Mouse (Mus musculus): Measurements from ENCODE around the gene Khsrp.
"Not testable (repeated sequence)": the region's sequence is repeated elsewhere in the genome, so short reads cannot be mapped to it uniquely, and the experiment has no call there.

The Khsrp gene

DNA sequence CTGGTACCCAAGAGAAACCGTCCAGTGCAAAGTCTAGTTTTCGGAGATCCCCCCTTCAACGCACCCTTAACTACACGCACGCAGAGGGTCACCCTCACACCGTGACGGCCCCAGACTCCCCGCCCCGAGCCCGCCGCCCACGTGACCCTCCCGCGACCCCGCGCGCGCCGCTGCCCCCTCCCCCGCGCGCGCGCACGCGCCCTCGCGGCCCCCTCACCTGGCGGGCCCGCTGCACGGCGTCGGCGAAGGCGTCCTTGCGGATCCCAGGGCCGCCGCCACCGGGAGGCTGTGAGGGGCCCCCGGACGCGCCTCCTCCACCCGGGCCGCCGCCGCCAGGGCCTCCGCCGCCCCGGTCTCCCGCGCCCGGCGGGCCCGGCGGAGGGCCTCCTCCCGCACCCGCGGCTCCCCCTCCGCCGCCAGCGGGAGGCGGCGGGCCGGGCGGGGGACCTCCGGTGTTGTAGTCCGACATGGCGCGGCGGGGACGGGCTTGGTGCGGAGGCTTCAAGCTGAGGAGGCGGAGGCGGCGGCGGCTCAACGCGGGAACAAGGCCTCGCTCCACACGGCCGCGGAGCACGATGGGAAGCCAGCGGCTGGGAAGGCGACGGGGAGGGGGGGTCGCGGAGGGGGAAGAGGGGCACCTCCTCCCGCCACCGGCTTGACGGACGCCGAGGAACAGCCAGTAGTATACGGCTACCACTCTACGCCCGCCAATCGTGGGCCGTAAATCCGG, at the start of gene Khsrp:
TSS of gene Khsrp (minus strand) at position 592 of the 730 bp plus-strand sequence.
- peak; percentile 65 for DNase-seq (ENCODE audit: extremely low spot score)

DNA sequence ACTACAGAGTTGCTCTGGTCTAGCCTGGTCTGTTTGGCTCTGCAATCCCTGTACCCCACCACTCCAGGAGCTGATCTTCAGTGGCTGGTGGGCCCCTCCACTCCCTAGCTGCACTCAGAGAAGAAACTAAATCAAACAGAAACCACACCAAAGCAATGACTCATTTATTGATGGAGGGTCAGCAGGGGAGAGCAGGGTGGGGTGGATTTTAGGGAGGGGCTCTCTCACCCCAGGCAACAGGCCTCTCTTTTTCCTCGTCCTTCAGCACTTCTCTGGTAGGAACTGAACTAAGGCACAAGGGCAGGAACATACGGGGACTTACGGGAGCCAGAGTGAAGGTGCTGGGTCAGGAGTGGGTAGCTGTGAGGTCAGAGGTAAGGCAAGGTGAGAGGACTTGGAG, 48.6 kb upstream of the Khsrp start:
- DNase-seq (ENCODE audit: extremely low spot score): no peak

DNA sequence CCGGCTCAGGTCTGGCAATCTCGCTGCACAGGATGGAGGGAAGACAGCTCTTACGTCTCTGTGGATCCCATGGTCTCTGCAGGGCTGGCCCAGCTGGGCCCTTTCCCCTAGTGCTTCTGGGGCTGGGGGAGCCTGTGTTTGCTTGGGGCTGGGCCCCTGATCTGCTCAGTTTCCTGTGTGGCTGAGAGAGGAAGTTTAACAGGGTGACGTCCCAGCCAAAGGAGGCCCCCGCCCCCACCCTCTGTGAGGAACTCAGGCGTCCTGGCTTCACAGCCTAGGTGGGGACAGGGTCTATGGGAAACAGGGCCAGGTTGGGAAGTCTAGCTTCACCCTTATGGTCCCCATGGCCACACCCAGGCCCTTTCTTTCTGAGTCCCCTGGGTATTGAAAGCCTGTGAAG, 47.0 kb upstream of the Khsrp start, which contains the start of gene Dennd1c:
TSS of gene Dennd1c (minus strand) at position 179 of the 400 bp plus-strand sequence.
- DNase-seq (ENCODE audit: extremely low spot score): no peak

DNA sequence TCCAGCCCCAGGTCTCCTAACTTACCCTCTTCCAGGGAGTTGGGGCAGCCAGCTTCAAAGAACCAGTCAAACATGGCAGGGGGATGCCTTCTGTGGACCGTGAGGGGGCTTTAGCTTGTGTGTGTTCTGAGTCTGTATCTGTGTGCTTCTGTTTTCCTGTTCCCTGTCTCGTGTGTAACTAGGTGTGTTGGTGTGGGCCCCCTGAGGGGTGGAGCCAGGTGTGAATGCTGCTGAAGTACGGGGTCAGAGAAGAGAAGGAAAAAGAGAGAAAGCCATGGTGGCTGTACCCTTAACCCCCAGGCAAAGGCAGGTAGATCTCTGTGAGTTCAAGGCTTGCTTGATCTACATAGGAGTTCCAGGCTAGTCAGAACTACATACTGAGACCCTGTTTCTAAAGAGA, 45.6 kb upstream of the Khsrp start:
- no peak for DNase-seq (ENCODE audit: extremely low spot score)

DNA sequence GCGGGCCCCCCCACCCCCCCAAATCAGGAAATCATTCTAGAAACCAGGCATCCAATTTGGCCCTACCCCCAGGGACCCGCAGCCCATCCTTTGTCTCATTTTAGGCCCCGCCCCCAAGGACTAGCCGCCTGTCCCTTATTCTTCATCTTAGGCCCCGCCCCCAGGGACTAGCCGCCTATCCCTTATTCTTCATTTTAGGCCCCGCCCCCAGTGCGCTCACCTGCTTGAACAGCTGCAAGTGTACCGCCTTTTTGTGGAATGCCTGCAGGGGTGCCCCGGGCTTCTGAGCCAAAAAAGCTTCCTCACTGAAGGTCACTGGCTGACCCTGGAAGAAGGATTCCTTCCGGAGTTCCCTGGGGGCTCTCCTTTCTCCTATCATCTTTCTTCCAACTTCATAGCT, 39.4 kb upstream of the Khsrp start:
- DNase-seq (ENCODE audit: extremely low spot score): peak; percentile 73

DNA sequence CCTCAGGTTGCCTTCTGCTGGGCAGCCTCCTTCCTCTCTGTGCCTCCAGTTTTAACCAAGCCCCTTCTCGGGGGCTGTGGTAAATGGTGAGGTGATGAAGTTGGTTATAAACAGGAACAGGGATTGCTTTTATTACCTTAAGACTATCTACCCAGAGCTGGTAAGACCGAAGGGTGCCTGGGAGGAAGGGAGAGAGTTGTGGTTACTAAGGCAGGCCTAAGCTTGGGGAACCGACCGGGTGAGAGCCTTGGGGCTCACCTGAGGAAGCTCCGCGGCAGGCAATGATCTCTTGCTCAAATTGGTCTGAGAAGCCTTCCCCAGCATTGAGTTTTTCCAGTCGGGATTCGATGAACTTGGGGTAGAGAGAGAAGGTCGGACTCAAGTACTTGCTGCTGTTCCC, 39.0 kb upstream of the Khsrp start:
- peak; percentile 24 for DNase-seq (ENCODE audit: extremely low spot score)

DNA sequence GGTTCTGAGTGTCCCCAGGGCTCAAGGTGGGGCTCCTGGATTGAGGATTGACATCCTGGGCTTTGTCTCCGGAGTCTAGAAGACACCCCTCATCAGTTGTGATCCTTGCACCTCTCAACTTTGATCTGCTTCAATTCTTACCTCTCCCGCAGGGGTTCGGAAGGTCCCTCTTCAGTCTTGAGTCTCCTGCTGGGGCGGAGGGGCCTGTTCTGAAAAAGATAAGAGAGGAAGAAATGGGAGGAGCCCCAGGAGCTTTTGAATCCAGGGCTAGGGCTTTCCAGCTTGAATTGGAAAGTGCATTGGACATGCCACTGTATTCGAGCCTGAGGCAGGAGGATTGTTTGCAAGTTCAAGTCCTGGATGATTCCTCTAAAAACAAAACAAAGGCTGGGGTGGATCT, 35.6 kb upstream of the Khsrp start:
- no peak for DNase-seq (ENCODE audit: extremely low spot score)

DNA sequence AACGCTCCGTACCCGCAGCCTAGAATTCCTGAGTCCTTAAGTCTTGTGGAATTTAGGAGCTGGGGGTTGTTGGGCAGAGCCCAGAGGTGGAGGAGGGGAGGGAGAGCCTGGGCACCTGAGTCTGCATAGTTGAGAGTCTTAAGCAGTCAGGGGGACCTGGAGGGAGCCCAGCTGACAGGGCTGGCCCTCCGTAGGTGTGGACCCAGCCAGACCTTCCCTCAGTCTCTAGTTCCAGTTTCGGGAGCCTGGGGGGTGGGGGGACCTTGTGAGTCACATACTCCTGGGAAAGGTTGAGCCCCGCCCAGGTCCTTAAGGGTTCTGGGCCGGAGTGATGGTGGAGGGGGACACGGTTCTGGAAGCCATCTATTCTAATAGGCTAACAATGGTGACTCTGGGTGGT, 31.7 kb upstream of the Khsrp start:
- DNase-seq (ENCODE audit: extremely low spot score): no peak

DNA sequence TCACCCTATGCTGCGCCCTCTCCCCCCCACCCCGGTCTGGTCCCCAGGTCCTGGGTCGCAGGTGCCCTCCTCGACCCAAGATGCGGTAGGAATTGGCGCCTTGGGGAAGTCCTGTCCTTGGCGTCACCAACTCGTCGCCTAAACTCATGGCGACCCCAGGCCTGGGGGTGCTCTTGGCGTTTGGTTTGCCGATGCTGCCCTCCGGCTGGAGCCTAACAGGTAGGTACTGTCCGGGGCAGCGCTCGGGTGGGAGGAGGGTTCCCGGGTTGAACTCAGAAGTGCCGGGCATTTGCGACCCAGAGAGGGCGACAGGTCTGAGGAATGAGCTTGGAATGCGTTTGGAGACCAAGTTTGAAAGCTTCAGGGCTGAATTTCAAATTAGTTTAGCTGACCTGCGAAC, 31.2 kb upstream of the Khsrp start:
- no peak for DNase-seq (ENCODE audit: extremely low spot score)

DNA sequence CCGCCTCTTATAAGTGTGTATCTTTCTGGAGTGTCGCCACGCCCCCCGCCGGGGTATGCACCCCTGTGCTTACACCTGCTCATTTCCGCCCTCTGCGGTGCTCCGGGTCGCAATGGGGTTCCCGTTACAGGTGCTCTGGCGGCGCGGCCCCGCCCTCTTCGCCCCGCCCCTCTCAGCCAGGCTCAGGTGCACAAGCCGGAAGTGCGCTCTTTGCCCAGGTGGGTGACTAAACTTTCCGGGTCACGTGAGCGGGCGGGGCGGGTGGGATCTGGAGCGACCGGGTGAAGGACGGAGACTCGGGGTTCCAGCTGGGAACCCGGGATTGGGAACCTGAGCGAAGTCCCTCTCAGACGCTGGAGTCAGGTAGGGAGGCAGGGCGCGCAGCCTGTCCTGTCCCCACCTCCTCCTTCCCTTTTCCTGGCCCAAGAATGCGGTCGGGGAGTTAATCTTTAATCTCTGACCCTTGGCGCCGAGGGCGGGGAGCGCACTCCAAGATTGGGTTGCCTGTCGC, 30.7 kb upstream of the Khsrp start:
- DNase-seq (ENCODE audit: extremely low spot score): peak; percentile 40

DNA sequence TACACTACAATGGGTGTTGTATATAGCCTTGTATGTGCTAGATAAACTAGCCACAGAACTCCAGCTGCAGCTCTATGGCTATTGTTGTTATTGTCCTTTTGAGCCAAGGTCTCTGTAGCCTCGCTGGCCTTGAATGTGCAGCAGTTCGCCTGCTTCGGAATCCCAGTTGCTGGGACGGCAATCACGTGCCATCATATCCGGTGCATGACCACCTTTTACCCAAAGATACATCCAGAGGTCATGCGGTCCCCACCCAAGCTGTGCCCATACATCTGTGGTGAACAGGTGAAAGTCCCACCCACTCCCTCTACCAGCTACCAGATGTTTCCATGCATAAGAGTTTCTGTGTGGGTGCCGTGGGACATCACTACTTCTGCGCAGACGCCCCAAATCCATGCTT, 29.7 kb upstream of the Khsrp start:
- no peak for DNase-seq (ENCODE audit: extremely low spot score)

DNA sequence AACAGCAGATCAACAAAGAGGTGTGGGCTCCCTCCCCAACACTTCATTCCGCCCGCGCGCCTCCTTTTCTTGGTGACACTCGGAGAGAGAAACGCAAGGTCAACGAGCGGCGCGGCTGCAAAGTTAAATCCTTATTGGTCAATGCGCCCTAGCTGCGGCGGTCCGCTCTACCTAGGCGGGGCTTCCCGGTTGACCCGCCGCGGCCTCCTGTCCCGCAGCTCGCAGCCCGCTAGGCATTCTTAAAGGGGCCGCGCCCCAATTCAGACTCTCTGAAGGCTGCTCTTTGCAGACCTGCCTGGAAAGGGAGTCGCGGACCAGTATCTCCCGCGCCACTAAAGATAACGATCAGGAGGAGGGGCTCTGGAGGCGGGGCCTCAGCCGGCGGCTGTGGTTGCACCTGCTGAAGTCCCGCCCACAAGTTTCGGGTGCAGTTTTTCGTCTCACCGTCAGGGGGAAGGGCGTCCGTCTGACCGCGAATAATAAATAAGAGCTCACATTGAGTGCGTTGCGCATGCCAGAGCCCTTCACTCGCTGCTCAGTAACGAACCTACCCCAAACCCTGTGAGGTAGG, 29.0 kb upstream of the Khsrp start:
- peak; percentile 92 for DNase-seq (ENCODE audit: extremely low spot score)

DNA sequence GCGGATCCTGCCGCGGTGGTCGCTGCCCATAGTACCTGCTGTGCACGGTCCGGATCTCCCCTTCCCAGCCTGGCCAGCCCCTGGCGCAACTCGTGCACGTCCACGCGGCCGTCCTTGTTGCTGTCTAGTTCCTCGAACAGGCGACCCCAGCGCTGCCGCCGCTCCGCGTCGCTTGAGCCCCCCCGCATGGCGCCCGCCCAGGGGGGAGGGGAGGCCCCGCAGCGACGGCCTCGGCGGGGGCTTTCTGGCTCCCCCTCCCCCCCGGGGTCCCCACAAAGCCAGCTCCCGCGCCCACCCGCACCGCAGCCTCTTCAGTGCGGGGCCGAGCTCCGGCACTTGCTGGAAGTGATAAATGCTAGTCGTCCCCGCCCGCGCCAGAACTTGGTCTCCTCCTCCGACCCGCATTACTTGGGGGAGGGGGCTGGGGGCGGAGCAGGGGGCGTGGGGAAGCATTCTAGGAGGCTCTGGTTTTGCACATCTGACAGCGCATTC, 28.2 kb upstream of the Khsrp start, which contains the start of gene Slc25a23:
TSS of gene Slc25a23 (minus strand) at position 378 of the 492 bp plus-strand sequence.
- DNase-seq (ENCODE audit: extremely low spot score): peak; percentile 88

DNA sequence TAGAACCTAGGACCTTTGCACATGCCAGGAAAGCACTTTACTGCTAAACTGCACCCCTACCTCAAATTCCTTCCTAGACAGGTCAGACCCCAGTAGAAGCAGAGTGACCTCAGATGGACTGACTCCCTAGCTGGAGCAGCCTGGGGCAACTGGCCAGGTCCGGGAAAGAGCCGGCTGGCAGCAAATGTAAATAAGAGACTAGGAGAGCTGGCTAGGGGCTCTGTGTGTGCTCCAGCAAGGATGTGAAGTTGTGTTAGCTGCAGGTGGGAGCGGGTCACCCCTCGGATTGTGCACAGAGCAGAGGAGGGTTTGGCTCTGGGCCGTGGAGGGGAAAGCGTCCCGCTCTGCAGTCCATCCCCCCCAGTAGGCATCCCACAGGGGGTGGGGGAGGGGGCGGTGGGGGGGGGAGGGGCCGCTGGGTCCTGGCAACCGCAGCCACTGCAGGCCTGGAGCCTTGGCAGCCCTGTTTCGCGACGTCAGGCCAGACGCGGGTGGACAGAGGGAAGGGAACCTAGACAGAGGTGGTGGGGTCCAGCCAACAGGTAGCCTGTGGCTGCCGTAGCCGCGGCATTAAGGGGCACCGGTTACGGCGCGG, 27.7 kb upstream of the Khsrp start, which contains the start of gene Crb3:
TSS of gene Crb3 (plus strand) at position 215 of the 595 bp plus-strand sequence.
- DNase-seq (ENCODE audit: extremely low spot score): no peak

DNA sequence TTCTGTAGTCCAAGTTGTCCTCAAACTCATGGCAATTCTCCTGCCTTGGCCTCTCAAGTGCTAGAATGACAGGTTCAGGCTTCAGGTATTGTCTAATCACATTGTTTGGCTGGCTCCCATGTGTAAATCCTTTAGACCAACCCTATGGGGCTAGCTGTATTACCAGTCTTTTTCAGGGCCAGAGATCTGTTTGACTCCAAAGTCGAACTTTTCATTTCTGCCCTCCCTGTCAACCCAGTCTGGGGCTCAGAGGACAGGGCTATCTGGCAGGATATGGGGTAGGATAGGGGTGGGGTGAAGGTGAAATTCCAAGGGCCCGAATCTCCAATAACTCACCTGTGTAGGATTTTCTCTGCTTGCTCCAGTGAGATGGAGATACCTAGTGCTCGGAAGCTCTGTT, 24.9 kb upstream of the Khsrp start:
- no peak for DNase-seq (ENCODE audit: extremely low spot score)

DNA sequence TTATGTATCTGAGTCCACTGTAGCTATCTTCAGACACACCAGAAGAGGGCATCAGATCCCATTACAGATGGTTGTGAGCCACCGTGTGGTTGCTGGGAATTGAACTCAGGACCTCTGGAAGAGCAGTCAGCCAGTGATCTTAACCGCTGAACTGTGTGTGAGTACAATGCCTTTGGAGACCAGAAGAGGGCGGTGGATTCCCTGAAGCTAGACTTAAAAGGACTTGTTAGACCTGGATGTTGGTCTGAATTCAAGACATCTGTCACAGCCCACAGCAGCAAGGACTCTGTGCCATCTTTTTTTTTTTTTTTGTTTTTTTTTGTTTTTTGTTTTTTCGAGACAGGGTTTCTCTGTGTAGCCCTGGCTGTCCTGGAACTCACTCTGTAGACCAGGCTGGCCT, 20.4 kb upstream of the Khsrp start:
- not testable (repeated sequence) for DNase-seq (ENCODE audit: extremely low spot score)

DNA sequence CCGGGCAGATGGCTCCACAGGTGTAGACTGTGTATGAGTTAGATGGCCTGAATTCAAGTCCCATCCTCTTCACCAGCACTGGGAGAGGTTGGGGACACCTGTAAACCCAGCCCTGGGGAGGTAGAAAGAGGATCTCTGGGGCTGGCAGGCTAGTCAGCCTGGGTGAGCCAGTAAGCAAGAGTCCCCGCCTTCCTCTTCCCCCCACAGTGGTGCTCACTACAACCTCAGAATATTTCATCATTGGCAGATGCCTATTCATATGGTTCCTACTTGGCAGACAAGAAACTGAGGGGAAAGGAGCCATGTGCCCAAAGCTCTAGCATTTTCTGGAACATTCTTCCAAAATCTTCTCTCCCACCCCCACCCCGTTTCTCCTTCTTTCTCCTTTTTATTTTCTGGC, 17.5 kb upstream of the Khsrp start:
- no peak for DNase-seq (ENCODE audit: extremely low spot score)

DNA sequence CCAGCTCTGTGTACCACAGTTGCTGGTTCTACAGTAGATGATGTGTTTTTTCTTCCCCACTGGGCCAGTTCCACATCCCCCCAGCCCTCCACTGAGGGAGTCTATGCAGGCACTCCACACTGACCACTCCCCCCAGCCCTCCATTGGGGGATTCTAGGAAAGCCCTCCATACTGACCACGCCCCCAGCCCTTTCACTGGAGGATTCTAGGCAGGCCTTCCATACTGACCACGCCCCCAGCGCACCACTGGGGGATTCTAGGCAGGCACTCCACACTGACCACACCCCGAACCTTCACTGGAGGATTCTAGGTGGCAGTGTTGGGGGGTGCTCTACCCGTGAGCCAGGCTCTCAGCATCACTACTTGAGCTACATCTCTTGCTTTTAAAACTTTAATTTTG, 16.1 kb upstream of the Khsrp start:
- DNase-seq (ENCODE audit: extremely low spot score): no peak

DNA sequence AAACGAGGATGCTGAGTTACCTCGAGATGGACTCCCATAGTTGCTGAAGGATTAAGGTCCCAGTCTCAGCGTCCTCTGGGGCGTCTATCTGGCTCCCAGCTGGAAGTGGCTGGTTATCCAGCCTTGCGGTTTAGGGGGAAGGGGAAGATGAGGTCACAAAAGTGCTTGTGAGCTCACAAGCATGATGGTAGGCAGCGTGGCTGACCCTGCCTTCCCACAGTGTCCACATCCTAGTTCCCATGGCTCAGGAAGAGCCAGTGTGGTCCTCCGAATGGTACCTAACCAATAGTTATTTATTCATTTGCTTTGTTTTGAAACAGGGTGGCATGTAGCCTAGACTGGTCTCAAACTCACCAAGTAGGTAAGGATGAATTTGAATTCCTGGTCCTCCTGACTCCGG, 10.2 kb upstream of the Khsrp start, which contains the start of gene Slc25a41:
TSS of gene Slc25a41 (minus strand) at position 101 of the 400 bp plus-strand sequence.
- no peak for DNase-seq (ENCODE audit: extremely low spot score)

DNA sequence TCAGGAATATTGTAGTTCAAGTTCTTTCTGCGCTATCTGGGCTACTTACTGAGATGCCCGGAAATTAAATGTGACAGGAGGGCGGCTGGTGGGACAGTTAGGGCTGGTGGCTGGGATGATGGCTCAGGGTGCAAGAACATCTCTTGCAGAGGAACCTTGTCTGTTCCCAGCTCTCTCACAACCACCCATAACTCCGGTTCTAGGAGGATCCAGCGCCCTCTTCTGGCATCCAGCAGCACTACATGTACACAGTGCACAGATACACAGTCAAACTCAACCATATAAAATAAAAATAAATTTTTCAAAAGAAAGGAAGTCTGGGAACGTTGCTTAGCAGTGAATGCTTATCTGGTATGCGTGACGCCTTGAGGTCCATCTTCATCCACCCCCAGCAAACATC, 7.7 kb upstream of the Khsrp start:
- DNase-seq (ENCODE audit: extremely low spot score): no peak

DNA sequence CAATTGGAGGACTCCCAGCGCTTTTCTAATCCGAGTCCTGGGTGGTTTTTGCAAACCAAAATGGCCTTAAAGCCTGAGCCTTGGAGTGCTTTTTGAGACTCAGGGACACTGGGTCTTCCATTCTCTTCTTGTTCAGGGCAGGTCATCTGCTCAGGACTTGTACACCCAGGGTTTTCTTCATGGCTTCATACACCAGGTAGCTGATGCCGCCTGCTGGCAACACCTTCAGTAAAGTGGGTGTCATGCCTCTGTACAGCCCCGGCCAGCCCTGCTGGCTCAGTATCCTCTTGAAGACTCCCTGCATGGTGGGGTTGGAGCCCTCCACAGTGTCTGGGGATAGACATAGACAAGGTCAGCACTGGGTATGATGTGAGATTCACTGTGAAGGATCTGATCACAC, 1.5 kb upstream of the Khsrp start:
- DNase-seq (ENCODE audit: extremely low spot score): no peak

DNA sequence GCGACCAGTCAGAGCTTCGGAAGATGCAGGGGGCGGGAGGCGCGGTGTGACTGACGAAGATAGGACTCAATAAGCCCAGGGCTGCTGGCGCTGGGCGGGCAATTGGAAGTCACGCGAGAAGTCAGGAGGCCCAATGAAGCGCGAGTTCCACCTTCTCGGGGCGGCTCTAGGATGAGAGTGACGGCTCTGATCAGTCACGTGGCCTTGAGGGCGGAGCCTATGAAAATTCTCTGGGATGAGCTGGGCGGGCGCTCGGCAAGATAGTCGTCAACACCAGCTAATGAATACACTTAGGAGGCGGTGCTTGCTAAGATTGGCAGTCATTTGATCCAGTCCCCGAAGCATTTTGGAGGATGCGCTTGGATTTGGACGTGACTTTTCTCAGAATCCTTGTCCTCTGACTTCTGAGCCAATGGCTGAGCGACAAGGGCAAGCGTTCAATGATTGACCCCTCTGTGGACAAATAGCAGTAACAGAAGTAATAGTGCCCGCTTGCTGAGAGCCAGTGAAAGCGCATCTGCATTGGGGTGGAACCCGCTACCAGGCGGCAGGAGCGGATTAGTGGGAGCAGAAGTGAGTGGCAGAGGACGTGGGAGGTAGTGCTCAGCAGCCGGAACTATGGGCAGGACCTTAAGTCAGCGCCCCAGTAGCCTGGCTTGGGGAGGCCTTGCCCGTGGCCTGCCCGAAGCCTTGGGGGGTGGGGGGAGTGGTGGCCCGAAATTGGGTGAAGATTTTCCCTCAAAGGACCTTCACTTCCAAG, 519 bp upstream of the Khsrp start:
- DNase-seq (ENCODE audit: extremely low spot score): peak; percentile 99

All from embryo, embryonic 9.5 days (tissue).